Mouse (Mus musculus) ZHBTc4 (cell line): ENCODE measurements around the gene Dixdc1.

Source experiments
- DNase-seq: peaks from one replicate; pipeline ENCODE4 v3.0.0-alpha.2; 2011; ENCODE audit warnings: low read depth, low spot score

Gene Dixdc1

DNA sequence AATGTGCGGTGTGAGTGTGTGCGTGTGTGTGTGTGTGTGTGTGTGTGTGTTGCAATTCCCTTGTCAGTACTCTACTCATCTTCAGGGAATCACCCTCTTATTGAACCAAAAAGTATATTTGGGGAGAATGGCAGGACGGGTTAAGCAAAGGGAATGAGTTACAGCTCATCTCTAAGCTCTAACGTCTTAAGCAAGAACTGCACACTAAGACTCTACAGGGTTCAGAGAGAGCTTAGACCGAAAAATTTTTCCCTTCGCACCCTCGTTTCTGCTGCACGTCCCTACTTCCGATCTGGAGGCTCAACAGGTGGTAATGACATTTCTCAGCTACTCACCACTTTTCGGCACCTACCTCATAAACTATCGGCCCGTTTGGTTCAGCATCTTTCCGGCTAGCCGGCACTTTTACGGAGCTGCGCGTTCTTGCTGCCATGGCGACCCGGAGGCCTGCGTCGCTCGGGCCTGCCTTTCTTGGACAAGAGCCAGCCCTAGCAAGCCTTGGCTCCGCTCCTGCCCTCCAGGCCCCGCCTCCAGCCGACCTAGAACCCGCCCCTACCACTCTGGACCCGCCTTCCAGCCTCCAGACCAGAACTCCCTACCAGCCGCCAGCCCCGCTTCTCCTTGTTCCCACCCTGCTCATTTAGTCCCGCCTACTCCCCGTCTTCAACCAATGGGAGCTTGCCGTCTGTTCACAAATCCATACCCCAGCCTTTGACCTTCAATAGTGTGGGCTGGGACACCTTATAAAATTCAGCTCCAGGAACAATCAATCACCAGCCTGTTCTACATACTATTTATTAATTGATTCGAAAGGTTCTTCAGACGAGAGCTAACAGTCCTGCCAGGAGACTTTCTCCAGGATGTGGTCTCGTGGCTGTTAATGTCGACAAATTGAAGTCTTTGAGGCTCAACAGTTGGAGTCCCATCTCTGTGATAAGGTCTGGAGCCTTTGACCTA is at the start of gene Dixdc1:
TSS of gene Dixdc1 (minus strand) at position 604 of the 957 bp plus-strand sequence.
- peak; percentile 99 for DNase-seq

DNA sequence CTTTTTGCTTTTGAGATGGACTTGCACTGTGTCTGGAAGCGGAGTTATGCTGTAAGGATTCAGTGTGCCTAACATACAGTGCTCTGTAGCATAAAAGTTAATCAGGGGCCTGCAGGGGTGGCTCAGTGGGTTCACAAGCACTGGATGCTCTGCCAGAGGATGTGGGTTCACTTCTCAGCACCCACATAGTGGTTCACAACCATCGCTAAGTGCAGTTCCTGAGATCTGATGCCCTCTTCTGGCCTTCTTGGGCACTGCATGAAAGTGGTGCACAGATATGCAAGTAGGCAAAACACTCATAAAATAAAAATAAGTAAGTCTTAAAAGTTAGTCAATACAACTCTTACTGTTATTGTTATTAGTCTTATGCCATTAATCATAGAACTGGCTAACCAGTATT is 42.8 kb upstream of the Dixdc1 start:
- DNase-seq, result peak; percentile 61

DNA sequence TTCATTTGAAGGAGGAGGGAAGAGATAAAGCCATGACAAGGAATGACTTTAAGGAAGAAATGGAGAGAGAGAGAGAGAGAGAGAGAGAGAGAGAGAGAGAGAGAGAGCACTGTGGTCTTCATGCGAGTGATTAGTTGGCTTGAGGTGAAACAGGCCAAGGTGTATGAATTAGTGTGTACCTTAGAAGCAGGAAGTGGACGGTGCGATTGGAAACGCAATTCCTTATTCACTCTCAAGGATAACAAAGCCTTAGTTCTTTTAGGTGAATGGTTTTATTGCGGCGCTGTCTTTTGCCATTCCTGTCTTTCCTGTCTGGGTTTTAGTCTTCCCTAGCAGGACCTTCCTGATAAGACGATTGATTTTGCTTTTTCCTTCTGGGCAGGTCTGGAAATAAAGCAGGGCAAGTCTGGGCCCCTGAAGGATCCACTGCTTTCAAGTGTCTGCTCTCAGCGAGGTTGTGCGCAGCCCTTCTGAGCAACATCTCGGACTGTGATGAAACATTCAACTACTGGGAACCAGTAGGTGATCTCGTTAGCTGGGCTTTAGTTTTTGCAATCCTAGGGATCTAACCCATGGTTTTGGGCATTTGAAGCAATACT is 36.9 kb upstream of the Dixdc1 start:
- peak; percentile 16 for DNase-seq

- DNase-seq, result peak; percentile 51
Observed at GRCm38 (mm10) chr9:50775662-50776126, 36.4 kb upstream of the Dixdc1 start.

DNA sequence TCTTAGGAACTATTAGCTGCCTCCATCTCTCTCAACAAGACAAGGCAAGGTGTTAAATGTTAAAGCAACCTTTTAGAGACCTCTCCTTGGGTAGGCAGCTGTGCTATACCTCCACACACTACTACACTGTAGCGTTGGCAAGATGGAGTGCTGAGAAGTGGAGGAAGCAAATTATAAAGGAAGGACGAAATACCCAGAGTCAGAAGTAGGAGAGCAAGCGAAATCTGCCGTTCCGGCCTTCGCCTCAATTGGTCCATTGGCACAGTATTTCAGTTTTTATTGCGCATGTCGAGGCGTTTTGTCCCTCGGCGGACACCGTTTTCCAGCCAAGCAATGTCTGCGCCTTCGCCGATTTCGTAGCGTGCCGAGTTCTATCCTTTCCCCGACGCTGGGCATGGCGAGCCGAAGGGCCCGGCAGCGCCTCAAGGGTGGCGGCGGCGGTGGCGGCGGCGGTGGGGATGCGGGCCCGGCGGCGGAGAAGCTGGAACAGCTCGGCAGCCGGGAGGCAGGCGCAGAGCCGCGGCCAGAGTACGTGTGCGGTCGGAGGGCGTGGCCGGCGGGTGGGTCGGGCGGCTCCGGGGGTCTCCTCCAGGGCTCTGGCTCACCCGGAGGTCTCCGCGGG is 35.8 kb upstream of the Dixdc1 start, which contains the start of the genes Alg9 and 1110032A03Rik:
TSS of gene Alg9 (plus strand) at position 29 of the 622 bp plus-strand sequence.
TSS of gene 1110032A03Rik (minus strand) at position 530 of the 622 bp plus-strand sequence.
- DNase-seq, result peak; percentile 87

DNA sequence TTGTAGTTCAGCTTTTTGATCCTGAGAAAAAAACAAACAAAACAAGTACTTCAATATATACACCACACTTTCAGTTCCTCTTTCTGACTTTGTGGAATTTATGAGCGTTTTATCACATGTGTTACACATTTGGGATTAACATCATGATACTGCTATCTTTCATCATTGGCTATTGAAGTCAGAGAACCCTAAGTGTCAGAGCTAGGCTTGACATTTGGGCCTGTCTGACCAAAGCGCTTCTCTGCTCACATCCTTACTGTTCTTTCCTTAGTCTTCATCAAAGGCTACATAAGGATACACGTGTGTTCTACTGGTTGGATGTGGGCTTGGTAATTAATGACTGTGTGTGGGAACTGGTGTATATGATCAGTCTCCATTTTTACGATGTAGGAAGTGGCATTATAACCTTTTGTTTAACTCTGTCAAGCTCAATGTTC is 34.7 kb upstream of the Dixdc1 start:
- DNase-seq, result no peak

DNA sequence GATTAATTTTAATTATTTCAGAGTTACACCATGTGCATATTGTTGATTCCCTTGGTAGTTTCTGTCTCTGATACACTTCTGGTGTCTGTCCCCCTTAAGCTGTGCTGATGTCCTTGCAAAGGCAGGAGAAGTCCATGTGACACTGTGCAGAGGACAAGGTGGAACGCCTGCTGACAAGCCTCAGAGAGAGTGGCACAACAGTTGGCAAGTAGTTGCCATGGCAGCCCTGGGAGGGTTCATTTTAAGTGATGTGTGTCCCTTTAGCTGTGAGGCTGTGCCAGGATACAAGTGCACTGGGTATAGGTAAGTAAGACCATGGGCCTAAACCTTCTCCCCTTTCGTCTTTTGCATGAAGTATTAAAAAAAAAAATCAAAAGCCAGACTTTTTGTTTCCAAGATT is 30.7 kb upstream of the Dixdc1 start:
- DNase-seq, result no peak

- peak; percentile 99 for DNase-seq
Observed at GRCm38 (mm10) chr9:50768107-50769002, 29.0 kb upstream of the Dixdc1 start, which contains the start of gene Fdxacb1. Gene Fdxacb1 (plus strand): TSS chr9:50768236.

GRCm38 (mm10) chr9:50767531-50768106 is 28.3 kb upstream of the Dixdc1 start:
- DNase-seq, result peak; percentile 16

DNA sequence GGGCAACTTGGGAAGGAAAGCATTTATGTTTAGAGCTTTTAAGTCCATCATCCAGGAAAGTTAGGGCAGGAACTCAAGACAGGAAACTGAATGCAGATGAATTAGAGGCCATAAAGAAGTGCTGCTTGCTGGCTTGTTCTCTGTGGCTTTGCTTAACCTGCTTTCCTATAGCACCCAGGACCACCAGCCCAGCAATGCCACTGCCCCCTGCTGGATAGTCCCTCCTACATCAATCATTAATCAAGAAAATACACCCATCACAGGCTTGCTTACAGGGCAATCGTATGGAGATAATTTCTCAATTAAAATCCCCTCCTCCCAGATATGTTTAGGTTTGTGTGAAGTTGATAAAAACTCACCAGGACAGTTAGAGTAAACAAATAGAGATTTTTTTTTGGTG is 24.0 kb upstream of the Dixdc1 start:
- DNase-seq, result no peak

DNA sequence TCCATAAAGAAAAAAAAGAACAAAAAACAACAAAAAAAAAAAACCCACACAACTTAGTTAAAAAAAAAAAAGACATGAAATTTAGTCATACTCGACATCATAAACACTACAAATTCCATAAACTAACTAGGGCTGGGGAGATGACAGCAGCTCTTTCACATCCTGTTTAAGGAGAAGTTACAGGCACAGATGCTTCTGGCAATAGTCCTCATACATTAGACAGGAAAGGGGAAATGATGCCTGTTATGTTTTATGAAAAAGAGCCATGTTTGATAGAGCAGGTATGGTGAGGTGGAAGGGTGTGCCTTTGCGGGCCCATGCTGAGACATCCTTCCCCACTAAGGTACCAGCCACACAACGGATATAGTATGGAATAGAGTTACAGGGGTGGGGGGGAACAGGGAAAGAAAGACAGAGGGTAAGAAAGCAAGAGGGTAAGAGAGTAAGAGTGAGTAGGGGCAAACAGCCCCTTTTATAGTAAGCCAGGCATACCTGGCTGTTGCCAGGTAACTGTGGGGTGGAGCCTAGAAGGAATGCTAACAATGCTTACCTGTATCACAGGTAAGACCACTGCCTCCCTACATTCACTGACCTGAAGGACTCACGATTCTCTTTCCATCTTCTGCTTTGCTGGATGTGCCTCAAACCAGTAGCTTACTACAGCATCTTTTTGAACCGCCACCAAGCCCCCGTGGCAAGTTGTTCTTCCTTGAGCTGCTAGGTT is 22.4 kb upstream of the Dixdc1 start:
- DNase-seq, result no peak

DNA sequence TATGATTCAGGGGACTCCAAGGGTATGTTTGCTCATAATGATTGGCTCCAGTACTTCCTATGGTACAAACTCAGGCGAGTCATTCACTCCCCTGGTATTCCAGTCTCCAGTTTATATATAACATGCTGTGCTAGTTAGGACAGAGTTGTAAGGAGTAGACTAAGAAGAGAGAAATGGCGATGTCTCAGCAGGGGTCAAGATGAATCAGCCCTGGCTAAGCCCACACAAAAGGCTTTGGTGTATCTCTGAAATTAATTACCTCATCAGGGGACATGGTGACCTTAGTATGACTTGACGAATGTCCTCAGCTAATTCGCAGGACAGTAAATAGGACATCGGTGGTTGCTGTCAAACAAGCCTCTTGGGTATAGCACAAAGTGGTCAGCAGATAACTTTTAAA is 17.4 kb upstream of the Dixdc1 start:
- no peak for DNase-seq

- no peak for DNase-seq
Observed at GRCm38 (mm10) chr9:50753947-50754346, 14.6 kb upstream of the Dixdc1 start.

DNA sequence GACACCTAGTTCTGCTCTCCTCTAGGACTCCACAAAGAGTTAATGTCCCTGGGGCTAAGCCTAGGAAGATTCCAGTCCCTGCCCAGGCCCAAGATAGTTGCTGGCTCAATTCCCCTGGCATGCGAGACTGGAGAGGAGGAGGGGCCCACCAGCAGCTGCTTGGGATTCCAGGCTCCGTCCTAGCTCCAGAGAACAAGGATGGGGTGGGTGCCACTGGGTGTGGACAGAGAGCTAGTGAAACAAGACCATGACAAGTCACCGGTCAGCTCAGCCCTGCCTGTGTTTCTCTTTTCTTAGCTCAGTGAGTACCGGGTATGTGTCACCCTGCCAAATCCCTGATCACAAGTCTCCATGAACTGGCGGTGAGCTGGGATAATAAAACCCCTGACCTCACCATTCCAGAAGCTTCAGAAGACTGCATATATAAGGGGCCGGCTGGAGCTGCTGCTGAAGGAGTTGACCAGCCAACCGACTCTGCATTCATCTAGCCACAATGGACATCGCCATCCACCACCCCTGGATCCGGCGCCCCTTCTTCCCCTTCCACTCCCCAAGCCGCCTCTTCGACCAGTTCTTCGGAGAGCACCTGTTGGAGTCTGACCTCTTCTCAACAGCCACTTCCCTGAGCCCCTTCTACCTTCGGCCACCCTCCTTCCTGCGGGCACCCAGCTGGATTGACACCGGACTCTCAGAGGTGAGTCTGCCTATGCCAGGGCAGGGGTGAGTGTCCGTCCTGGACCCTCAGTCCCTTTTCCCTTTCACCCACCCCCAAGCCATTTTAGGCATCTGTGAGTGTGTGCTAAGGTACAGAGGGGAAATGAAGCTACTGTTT is 13.7 kb upstream of the Dixdc1 start:
- DNase-seq, result peak; percentile 80

DNA sequence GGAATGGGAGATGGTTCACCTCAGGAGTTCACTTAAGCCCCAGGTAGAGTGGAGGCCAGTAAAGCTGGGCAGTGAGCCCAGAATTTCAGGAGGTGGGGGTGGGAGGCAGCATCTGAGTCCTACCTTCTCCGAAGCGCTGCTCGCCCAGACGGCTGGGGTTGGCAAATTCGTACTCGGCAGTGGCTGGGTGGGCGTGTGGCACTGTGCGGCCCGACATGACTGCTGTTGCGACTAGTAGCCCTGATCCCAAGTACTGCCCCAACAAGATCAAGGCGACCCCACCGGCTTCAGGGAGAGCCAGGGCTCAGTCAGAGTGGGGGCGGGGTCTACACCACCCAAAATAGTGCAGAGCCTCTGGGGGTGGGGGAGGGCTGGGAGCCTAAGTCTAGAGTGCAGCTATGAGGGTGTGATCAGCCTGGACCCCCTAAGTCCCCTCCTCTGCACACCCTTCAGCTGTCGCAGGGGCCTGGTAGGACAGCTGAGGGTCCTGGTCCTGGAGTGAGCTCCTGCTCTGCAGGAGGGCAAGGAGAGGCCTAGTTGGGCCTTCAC is 12.8 kb upstream of the Dixdc1 start, which contains the start of gene Hspb2:
TSS of gene Hspb2 (minus strand) at position 301 of the 549 bp plus-strand sequence.
- peak; percentile 37 for DNase-seq

DNA sequence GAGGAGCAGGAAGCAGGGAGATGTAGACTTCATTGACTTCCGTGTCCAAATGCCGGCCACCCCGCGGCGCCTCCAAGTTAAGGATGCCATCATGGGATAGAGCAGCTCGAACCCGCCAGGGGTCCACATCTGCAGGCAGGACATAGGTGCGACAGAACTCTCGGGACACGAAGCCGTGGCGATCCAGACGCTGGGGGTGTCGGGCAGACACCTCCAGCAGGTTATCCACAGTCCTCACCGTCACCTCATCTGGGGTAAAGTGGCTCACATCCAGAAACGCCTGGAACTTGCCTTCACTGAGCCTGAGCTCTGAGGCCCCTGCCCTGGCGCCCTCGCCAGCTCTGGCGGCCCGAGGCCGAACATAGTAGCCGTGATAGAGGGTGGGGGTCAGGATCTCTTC is 12.0 kb upstream of the Dixdc1 start, which contains the start of gene Cryab:
TSS of gene Cryab (plus strand) at position 3 of the 400 bp plus-strand sequence.
- DNase-seq, result no peak

- DNase-seq, result no peak
Observed at GRCm38 (mm10) chr9:50750706-50751105, 11.4 kb upstream of the Dixdc1 start.

- peak; percentile 90 for DNase-seq
Observed at GRCm38 (mm10) chr9:50746214-50746677, 6.9 kb upstream of the Dixdc1 start, which contains the start of gene 2310030G06Rik. Gene 2310030G06Rik (minus strand): TSS chr9:50746536.
